Mouse (Mus musculus): ENCODE data around the gene Klk5.

The Klk5 gene

DNA sequence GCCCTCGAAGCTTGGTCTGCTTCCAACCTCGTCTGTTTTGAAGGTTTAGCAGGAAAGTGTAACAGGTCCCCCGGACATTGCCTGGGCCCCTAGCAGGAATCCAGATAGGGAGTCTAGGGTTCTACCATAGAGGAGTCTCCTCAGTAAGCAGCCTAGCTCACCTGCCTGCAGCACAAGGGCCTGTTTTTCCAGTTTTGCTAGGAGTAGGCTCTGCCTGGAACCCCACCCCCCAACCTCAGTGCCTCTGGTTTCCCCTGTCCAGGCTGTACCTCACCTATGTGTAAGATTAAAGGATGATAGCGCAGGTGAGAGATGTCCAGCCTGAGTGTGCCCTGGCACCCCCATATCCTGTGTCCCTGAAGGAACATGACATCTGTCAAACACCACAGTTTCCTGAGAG, 34.7 kb downstream of the Klk5 start:
- in situ Hi-C loops (cut with MboI, MseI), result no loop called here

DNA sequence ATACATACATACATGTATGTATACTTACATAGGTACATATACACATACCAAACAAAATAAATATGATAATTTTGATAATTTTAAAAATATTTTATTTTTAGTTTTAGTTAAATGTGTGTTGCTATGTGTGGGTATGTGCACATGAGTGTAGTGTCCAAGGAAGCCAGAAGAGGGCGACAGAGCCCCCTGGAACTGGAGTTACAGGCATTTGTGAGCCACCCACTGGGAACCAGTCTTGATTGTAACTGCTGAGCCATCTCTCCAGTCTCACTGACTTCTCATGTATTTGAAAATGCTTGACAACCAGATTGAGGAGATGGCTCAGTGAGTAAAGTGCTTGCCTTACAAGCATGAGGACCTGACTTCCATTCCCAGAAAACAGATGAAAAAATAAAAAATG, 36.5 kb downstream of the Klk5 start:
- in situ Hi-C loops (cut with MboI, MseI), result no loop called here

DNA sequence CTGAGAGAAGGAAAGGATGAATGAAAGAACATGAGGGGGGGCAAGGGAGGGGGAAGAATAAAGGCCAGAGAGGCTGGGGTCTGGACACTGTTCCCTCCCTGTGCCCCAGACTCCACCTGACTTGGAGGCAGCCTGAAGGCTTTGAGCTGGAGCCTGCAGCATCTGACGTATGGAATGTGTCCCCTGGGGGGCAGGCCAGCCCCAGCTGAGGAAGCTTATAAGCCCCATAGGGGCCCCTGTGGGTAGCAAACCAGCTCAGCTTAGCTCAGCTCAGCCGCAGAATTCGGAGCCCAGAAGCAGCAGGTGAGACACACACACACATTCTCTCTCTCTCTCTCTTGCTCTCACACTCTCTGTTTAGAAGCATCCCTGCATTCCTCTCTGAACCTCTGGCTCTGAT, 39.1 kb downstream of the Klk5 start, which contains the start of gene Klk4:
Klk4 (plus strand) TSS at position 249 of the 400 bp plus-strand sequence.
- in situ Hi-C loops (cut with MboI, MseI), result loop anchor here (5.0 kb wide), 1 partner anchor 199 kb away; no protein-coding TSS in a partner anchor

DNA sequence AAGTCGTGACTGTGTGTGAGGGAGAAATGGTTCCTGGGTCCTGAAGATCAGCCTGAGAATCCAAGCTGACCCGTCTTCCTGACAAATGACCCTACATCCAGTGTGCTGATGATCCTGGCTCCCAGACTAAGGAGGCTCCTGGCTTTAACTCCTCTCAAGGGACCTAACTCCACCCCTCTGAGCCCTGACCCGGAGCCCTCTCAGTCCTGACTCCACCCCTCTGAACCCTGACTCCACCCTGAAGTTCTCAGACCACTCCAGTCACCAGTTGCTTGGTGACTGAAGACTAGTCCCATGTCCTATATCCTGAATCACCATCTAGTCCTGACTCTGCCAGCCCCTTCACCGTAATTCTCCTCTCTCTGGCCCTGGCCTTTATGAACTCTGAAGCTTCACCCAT, 40.6 kb downstream of the Klk5 start:
- in situ Hi-C loops (cut with MboI, MseI), result loop anchor here (5.0 kb wide), 1 partner anchor 200 kb away; no protein-coding TSS in a partner anchor

DNA sequence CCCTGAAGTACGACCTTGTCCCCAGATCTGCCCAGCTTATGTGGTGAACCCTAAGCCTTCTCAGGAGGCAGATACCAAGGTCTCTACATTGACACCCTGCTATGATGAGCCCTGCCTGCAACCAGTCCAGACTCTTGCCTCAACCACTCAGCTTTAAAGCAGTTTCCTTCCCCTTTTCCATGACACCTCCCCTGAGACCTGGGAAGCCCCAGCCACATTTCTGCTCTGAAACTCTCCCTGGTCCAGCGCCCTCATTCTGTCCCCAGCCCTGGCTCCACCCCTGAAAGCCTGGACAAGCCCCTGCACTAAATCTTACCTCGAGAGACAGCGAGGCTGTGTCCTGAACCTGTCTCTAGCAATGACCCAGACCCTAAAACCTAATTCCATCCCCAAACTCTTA, 41.0 kb downstream of the Klk5 start:
- in situ Hi-C loops (cut with MboI, MseI), result loop anchor here (5.0 kb wide), 1 partner anchor 201 kb away; no protein-coding TSS in a partner anchor

DNA sequence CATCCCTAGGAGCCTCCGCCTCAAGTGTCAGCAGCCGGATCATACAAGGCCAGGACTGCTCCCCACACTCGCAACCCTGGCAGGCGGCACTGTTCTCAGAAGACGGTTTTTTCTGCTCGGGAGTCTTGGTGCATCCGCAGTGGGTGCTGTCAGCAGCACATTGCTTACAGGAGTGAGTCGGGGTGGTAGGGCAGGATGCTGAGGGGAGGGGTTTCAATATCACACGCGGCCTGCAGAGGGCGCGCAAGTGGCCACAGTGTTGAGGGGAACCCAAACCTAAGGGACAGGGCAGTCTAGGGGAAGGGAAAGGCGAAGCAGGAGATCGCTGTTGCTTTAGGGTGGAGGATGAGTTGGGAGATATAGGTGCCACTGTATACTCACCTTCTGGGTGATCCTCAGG, 41.8 kb downstream of the Klk5 start:
- in situ Hi-C loops (cut with MboI, MseI), result loop anchor here (5.0 kb wide), 1 partner anchor 201 kb away; no protein-coding TSS in a partner anchor

DNA sequence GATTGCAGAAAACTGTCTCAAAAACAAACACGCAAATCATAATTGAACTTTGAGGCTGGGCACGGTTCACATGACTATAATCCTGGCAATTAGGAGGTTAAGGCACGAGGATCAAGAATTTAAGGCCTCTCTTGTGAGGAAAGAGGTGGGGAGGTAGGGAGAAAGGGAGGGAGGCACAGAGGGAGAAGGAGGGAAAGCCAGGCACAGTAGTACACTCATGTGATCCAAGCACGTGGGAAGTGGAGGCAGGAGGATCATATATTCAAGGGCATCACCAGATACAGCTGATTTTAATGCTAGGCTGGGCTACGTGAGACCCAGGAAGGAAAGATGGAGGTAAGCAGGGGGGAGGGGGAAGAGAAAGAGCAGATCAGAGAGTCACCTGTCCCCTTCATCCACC, 49.6 kb downstream of the Klk5 start:
- in situ Hi-C loops (cut with MboI, MseI), result no loop called here

DNA sequence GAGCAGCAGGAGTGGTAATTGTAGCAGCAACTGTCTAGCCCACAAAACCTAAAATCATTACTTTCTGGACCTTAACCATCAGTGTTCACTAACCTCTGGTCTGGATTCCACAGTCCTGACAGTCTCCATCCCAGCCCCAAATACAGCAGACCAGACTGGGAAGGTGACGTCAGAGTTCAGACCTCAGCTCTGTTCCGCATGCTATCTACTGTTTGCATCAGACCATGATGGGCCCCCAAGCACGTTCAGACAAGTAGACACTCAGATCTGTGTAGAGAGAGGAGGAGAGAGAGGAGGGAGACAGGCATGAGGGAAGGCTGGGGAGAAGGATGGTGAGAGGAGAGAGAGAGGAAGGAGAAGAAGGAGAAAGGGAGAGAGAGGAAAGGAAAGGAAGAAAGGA, 50.0 kb downstream of the Klk5 start:
- in situ Hi-C loops (cut with MboI, MseI), result no loop called here

DNA sequence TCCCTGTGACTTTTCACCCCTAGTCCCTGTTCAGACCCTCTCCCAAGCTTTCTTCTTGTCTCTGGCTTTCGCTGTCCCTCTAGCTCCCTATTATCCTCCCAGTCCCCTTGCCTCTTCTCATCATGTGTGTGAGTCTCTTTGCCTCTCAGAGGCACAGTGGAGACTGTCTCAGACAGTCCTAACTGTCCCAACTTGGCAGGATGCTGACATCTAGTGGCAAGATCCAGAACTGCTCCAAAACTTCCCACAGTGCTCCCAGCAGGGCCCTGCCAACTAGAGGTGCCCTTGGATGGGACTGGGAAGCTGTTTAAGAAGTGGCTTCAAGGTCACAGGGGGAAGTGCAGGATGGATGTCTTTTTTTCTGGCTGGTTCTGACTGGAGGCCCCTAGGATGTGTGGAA, 53.1 kb downstream of the Klk5 start:
- in situ Hi-C loops (cut with MboI, MseI), result no loop called here
